Mouse (Mus musculus): ENCODE data around the gene Mrnip.

DNA sequence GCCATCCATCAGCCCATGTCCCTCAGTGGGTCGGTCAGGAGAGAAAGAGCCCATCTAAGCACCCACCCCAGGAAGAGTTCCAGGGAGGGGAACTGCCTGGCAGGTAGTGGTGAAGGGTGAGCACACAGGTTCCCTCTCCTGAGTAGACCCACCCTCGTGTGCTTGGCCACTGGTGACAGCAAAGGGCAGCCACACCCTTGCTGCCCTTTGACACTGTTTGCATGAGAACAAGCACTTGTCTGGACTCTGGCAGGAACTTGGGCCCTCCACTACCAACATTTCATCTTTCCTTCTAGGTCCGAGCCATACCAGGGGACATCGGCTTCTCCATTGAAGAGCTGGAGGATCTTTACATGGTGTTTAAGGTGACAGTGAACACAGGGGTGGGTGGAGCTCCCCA, 14.9 kb upstream of the Mrnip start:
- TF ChIP-seq CTCF (IDR thresholded peaks at IDR 0.05; ENCODE audit: control insufficient read depth, insufficient read depth, insufficient replicate concordance, low read depth, low read length) (no peak), POLR2A (IDR thresholded peaks at IDR 0.05; ENCODE audit: control insufficient read depth, low read depth, low read length) (no peak)

Measured in testis, adult 2 months (tissue).